Mouse (Mus musculus): Measurements from ENCODE around the gene Gm6367.
"Not testable (repeated sequence)": the region's sequence is repeated elsewhere in the genome, so short reads cannot be mapped to it uniquely, and the experiment has no call there.

Gm6367 gene

GRCm38 (mm10) chr5:94988326-94988725 lies at the start of gene Gm6367:
Gene Gm6367 (plus strand): TSS chr5:94988626.
- not testable (repeated sequence) for DNase-seq (ENCODE audit: low spot score in 2 of 2)

All from urinary bladder, postnatal 36 days (tissue).